Mouse (Mus musculus) stomach, adult 2 months (tissue): Measurements from ENCODE around the gene Lhx6. TPM values are rescaled to one million over a fixed set of nuclear protein-coding genes. Genes with fewer than 3 reads are reported as not detected.

ENCODE experiments used
- polyA plus RNA-seq: library from polyadenylated mRNA; depleted of rRNA; stranded (reverse); fragments of >200 nt; gene quantifications from 2 replicates; pipeline ENCODE4 v1.2.3, GENCODE M21; 2012; rRNA removed

The Lhx6 gene
- polyA plus RNA-seq: 1.4 and 1.6 TPM in 2 replicates

DNA sequence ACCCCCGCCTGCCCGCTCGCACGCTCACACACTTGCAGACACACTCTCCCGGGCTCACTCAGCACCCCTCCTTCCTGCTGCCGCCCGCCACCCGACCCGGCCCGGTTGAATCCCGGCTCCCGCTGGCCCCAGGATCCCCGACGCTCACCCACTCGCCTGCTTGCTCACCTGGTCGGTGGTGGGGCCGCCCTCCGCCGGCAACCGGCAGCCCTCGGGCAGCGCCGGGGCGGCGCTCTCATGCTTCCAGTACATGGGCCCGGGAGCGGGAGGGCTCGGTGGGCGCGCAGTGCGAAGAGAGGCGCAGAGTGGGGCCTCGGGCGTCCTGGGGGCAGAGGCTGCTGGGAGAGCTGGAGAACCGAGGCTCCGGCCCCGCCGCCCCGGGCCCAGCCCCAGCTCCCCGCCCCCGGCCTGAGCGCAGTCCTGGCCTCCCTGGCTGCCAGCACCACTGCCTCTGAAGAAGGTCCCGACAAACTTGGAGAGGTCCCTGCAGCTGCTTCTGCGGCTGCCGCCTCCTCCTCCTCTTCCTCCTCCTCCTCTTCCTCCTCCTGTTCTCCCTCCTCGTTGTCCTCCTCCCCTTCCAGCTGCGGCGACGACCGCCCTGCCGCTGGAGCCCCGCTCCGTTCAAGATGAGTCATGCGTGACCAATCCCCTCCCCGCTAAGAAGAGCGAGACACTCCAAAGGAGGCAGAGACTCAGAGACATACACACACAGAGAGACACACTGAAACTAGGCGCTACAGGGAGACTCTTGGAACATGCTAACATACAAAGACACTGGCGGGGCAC, at the start of gene Lhx6:
TSS of gene Lhx6 (minus strand) at position 453 of the 786 bp plus-strand sequence.

GRCm38 (mm10) chr2:36136300-36136941, 31.2 kb upstream of the Lhx6 start, which contains the start of the genes Mrrf and Rbm18:
Gene Mrrf (plus strand): TSS chr2:36136389.
Gene Rbm18 (minus strand): TSS chr2:36136773.

DNA sequence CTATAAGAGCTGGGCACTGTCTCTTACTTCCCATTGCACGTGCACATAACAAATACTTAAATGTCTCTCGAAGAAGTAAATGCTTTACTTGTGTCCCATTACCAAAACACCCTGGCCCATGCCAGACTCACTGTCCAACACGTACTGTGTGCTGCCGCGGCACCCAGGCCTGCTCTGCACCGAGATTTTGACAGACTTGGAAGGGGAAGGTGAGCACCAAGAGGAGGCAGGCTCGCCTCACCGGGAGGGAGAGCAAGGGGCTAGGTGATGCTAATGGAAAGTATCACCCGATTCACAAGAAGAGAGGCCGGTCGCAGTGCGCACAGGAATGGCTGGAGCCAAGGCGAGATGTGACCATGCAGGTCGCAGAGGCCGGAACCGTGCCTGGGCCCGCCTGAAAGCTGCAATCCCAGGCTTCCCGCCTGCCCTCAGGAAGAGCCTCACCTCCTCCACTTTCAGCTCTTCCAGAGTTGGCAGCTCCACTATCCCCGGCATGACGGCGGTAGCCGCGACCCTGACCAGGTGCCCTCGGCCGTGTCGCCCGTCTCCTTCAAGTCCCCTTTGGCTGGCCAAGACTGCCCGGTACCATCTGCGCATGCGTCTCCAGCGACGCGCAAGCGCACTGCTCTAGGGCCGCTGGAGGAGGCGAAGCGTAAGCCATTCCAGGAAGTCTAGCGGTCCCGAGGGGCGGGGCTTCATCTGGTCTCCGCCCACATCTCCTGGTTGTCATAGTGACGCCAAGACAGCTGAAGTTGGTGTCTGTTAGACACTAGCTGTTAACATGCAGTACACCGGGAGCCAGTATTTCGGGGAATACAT, 56.3 kb downstream of the Lhx6 start, which contains the start of the genes Ndufa8 and Morn5:
TSS of gene Ndufa8 (minus strand) at position 659 of the 819 bp plus-strand sequence.
TSS of gene Morn5 (plus strand) at position 711 of the 819 bp plus-strand sequence.

Other genes starting within 250 kb of the Lhx6 start
- 0.64 and 0.70 TPM in 2 replicates for gene Ttll11, start 125.5 kb downstream of the Lhx6 start, polyA plus RNA-seq
- gene Ndufa8, start 56.0 kb downstream of the Lhx6 start, polyA plus RNA-seq: 36.5 and 40.2 TPM in 2 replicates
- 0.15 TPM in 1 of 2 replicates, not detected in the other for gene Morn5, start 56.0 kb downstream of the Lhx6 start, polyA plus RNA-seq
- 12.1 and 14.4 TPM in 2 replicates for gene Mrrf, start 31.0 kb upstream of the Lhx6 start, polyA plus RNA-seq
- gene Rbm18, start 31.4 kb upstream of the Lhx6 start, polyA plus RNA-seq: 1.4 and 1.7 TPM in 2 replicates
- 22.1 and 22.2 TPM in 2 replicates for gene Ptgs1, start 125.0 kb upstream of the Lhx6 start, polyA plus RNA-seq